Mouse (Mus musculus): ENCODE results near the gene Glb1. TPM values are rescaled to one million over a fixed set of nuclear protein-coding genes. Genes with fewer than 3 reads are reported as not detected.
"Not testable (repeated sequence)": the region's sequence is repeated elsewhere in the genome, so short reads cannot be mapped to it uniquely, and the experiment has no call there.

Gene Glb1
- polyA plus RNA-seq, 1 experiment = 22.2 TPM

DNA sequence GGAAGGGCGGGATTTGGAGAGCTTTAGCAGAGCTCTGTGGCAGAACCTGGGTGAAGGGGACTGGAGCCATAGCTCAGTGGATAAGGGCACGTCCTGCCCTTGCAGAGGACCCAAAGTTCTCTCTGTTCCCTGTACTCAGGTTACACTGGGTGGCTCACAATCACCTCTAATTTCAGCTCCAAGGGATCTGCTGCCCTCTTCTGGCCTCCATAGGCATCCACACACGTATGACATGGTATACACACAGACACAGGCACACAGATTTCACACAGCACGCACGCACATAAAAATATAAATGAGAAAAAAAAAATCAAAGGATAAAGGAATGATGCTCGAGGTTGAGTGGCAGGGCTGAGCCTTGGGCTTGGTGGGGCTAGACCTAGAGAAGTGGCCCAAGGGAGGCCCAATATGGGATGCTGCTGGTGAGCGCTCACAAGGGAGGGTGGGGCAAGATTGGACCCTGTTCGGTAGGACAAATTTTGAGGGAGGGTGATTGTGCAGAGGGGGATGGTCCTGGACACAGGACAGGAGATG is 11.4 kb upstream of the Glb1 start:
- Histone ChIP-seq H3K27me3 (ENCODE audit: control insufficient read depth, insufficient read depth, low read length) (no peaks in the 10 kb centered on the region), H3K27ac (ENCODE audit: insufficient read depth, low read length) (no peak overlapping the region), H3K4me1 (ENCODE audit: control insufficient read depth, insufficient read depth, low read length) (no peaks in the 10 kb centered on the region; the same call in 1 of the 2 replicates), H3K4me3 (replicated peaks; ENCODE audit: insufficient read depth, low read depth, low read length) (no peak overlapping the region)
- WGBS = 84% methylated on average over 8 of the region's 8 CpGs
- DNase-seq = no peak
- TF ChIP-seq POLR2A (IDR thresholded peaks at IDR 0.05; ENCODE audit: borderline replicate concordance, insufficient read depth, low read length) (no peak), CTCF (IDR thresholded peaks at IDR 0.05; ENCODE audit: borderline replicate concordance, insufficient read depth, low read depth, low read length) (peak; percentile 18; the same call in 1 of the 2 replicates)

DNA sequence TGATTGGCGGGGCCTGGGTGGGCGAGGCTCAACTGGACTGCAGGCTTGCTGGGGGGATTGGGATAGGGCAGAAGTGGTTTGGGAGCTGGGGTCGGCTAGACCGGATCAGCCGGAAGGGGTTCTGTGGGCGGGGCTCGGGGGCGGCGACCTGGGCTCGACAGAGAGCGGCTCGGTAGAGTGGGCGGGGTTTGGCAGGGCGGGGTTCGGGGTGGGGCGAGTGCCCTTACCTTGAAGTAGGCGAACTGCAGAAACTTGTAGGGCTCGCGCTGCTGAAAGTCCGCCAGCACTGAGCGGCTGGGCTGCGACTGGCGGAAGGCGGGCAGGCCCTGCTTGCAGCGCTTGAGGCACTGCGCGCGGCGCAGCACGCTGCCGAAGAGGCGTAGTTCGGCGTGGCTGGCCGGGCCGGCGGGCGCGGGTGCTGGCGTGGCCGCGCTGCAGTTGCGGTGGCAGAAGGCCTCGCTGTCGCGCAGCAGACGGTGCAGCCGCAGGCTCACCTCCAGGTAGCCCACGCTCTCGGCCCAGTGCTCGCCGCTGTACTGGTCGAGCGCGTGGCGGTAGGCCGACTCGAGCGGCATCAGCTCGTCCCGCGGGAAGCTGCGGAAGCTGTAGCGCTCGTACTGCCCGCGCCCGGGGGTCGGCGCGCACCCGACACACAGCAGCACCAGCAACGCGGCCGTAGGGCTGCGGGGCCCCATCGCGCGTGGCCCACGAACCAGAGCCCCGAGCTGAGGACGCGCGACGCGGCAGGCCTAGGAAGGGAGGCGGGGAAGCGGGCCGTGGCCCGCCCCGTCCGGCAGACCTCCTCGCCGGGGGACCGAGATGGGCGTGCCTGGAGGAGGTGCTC is 10.7 kb upstream of the Glb1 start, which contains the start of gene Crtap:
TSS of gene Crtap (minus strand) at position 771 of the 844 bp plus-strand sequence.
- H3K4me1 ChIP-seq (ENCODE audit: control insufficient read depth, insufficient read depth, low read length) = no peaks in the 10 kb centered on the region; the same call in 1 of the 2 replicates
- no peaks in the 10 kb centered on the region for H3K27me3 ChIP-seq (ENCODE audit: control insufficient read depth, insufficient read depth, low read length)
- peak within 1 kb of the TSS; percentile 51 for H3K4me3 ChIP-seq (replicated peaks; ENCODE audit: insufficient read depth, low read depth, low read length)
- DNase-seq = peak; percentile 55 to 61
- TF ChIP-seq CTCF (IDR thresholded peaks at IDR 0.05; ENCODE audit: borderline replicate concordance, insufficient read depth, low read depth, low read length) = no peak
- TF ChIP-seq POLR2A (IDR thresholded peaks at IDR 0.05; ENCODE audit: borderline replicate concordance, insufficient read depth, low read length) = no peak
- H3K27ac ChIP-seq (ENCODE audit: insufficient read depth, low read length) = no peak within 1 kb of the TSS
- 3% methylated on average over 96 of the region's 96 CpGs for WGBS

DNA sequence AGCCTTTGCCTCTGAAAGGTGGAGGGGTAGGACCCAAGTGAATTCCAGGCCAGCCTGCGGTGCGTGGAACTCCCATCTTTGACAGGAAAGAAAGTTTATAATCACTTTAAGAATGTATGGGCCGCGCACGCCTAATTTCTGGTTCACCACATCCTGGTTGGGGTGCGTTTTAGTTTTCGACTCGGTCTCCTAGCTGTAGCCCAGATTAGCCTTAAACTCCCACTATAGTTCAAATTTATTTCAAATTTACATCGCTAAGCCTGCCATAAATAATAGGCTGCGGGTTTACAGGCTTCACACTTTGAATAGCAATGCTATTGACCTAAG is 10.2 kb upstream of the Glb1 start:
- no peaks in the 10 kb centered on the region; the same call in 1 of the 2 replicates for H3K4me1 ChIP-seq (ENCODE audit: control insufficient read depth, insufficient read depth, low read length)
- H3K4me3 ChIP-seq (replicated peaks; ENCODE audit: insufficient read depth, low read depth, low read length) = peak overlapping the region; percentile 51
- 9% methylated on average over 10 of the region's 10 CpGs for WGBS
- DNase-seq = no peak
- H3K27ac ChIP-seq (ENCODE audit: insufficient read depth, low read length) = no peak overlapping the region
- TF ChIP-seq POLR2A (IDR thresholded peaks at IDR 0.05; ENCODE audit: borderline replicate concordance, insufficient read depth, low read length) (no peak), CTCF (IDR thresholded peaks at IDR 0.05; ENCODE audit: borderline replicate concordance, insufficient read depth, low read depth, low read length) (no peak)
- H3K27me3 ChIP-seq (ENCODE audit: control insufficient read depth, insufficient read depth, low read length) = no peaks in the 10 kb centered on the region

DNA sequence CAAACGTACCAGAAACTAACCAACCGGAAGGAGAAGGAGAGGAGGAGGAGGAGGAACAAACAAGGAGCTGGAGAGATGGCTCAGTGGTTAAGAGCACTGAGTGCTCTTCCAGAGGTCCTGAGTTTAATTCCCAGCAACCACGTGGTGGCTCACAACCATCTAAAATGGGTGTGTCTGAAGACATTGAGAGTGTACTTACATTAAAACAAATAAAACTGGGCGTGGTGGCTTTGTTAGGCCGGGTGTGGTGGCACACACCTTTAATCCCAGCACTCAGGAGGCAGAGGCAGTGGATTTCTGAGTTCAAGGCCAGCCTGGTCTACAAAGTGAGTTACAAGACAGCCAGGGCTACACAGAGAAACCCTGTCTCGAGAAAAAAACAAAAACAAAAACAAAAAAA is 6.7 kb upstream of the Glb1 start:
- WGBS = 77% methylated on average over 6 of the region's 6 CpGs
- H3K4me3 ChIP-seq (replicated peaks; ENCODE audit: insufficient read depth, low read depth, low read length) = not testable (repeated sequence)

DNA sequence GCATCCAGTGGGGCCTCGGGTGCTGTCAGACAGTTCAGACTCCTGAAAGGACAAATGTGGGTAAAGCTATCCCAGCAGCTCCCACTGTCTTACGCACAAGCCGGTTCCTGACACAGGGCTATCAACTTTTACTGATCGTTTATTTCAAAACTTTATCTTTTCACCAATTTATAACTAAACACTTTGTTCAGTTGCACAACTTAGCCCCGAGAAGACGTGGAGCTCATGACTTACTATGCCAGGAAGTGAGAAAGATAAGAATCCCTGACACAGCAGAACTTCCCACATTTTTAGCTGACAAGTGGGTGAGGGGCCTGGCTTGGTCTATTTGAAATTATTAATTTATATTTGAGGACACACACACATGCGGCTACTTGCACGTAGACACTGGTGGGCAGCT is 6.2 kb upstream of the Glb1 start:
- H3K27me3 ChIP-seq (ENCODE audit: control insufficient read depth, insufficient read depth, low read length) = no peaks in the 10 kb centered on the region
- 93% methylated on average over 8 of the region's 8 CpGs for WGBS
- H3K4me1 ChIP-seq (ENCODE audit: control insufficient read depth, insufficient read depth, low read length) = no peaks in the 10 kb centered on the region
- TF ChIP-seq POLR2A (IDR thresholded peaks at IDR 0.05; ENCODE audit: borderline replicate concordance, insufficient read depth, low read length) (no peak), CTCF (IDR thresholded peaks at IDR 0.05; ENCODE audit: borderline replicate concordance, insufficient read depth, low read depth, low read length) (no peak)
- no peak overlapping the region for H3K27ac ChIP-seq (ENCODE audit: insufficient read depth, low read length)
- no peak for DNase-seq
- H3K4me3 ChIP-seq (replicated peaks; ENCODE audit: insufficient read depth, low read depth, low read length) = no peak overlapping the region

More for the DNA sequence above, 6.7 kb upstream of the Glb1 start:
- H3K27me3 ChIP-seq (ENCODE audit: control insufficient read depth, insufficient read depth, low read length); H3K4me1 ChIP-seq (ENCODE audit: control insufficient read depth, insufficient read depth, low read length); DNase-seq; H3K27ac ChIP-seq (ENCODE audit: insufficient read depth, low read length): not testable (repeated sequence)

DNA sequence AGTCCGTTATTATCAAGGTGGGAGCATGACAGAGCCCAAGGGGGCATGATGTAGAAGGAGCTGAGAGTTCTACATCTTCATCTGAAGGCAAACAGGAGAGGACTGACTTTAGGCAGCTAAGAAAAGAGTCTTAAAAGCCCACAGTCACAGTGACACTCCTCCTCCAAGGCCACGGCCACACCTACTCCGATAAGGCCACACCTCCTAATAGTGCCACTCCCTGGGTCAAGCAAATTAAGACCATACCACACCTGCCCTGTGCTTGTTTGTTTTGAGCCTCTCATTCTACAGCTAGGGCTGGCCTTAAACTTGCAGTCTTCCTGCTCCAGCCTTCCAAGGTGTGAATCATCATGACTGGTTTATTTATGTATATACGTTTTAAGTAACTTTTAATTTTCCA is 5.6 kb upstream of the Glb1 start:
- Histone ChIP-seq H3K27ac (ENCODE audit: insufficient read depth, low read length) (no peak overlapping the region), H3K4me3 (replicated peaks; ENCODE audit: insufficient read depth, low read depth, low read length) (no peak overlapping the region), H3K4me1 (ENCODE audit: control insufficient read depth, insufficient read depth, low read length) (no peaks in the 10 kb centered on the region), H3K27me3 (ENCODE audit: control insufficient read depth, insufficient read depth, low read length) (no peaks in the 10 kb centered on the region)
- no peak for TF ChIP-seq CTCF (IDR thresholded peaks at IDR 0.05; ENCODE audit: borderline replicate concordance, insufficient read depth, low read depth, low read length)
- no peak for TF ChIP-seq POLR2A (IDR thresholded peaks at IDR 0.05; ENCODE audit: borderline replicate concordance, insufficient read depth, low read length)
- DNase-seq = no peak
- 93% methylated on average over 4 of the region's 4 CpGs for WGBS

DNA sequence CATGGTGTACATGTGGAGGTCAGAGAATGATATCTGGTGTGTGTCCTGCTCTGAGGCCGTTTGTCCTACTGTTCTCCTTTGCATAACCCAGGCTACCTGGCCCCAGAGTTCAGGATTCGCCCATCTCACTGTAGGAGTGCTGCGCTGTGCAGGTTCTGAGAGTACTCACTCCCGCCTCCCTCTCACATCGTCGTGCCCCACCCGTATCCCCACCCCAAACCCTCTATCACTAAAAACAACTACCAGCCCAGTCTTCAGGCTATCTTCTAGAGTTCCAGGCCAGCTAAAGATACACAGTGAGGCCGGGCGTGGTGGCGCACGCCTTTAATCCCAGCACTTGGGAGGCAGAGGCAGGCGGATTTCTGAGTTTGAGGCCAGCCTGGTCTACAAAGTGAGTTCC is 1.2 kb upstream of the Glb1 start:
- Histone ChIP-seq H3K4me3 (replicated peaks; ENCODE audit: insufficient read depth, low read depth, low read length) (no peak overlapping the region), H3K27me3 (ENCODE audit: control insufficient read depth, insufficient read depth, low read length) (no peaks in the 10 kb centered on the region), H3K27ac (ENCODE audit: insufficient read depth, low read length) (no peak overlapping the region), H3K4me1 (ENCODE audit: control insufficient read depth, insufficient read depth, low read length) (no peaks in the 10 kb centered on the region; the same call in 1 of the 2 replicates)
- DNase-seq = no peak
- WGBS = 93% methylated on average over 12 of the region's 12 CpGs
- TF ChIP-seq POLR2A (IDR thresholded peaks at IDR 0.05; ENCODE audit: borderline replicate concordance, insufficient read depth, low read length) (no peak), CTCF (IDR thresholded peaks at IDR 0.05; ENCODE audit: borderline replicate concordance, insufficient read depth, low read depth, low read length) (no peak)

DNA sequence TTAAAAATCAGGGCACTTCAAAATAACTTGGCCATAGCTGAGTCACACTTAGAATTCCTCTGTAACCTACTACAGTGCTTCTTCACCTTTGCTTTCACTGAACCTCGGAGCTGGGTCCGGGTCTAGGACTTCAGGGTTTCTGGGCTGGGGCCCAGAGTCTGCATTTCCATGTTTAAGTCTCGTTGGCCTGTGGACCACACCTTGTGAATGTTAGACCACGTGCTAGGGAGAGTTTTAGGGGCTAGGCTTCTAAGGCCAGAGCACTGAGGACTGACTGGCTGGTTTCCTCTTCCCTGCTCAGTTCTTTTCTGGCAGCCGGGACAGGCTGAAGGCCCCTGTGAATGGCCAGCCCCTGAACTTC is 308 bp upstream of the Glb1 start:
- Histone ChIP-seq H3K4me3 (replicated peaks; ENCODE audit: insufficient read depth, low read depth, low read length) (peak overlapping the region; percentile 70), H3K27ac (ENCODE audit: insufficient read depth, low read length) (no peak overlapping the region), H3K27me3 (ENCODE audit: control insufficient read depth, insufficient read depth, low read length) (no peaks in the 10 kb centered on the region), H3K4me1 (ENCODE audit: control insufficient read depth, insufficient read depth, low read length) (no peaks in the 10 kb centered on the region; the same call in 1 of the 2 replicates)
- 29% methylated on average over 5 of the region's 5 CpGs for WGBS
- TF ChIP-seq CTCF (IDR thresholded peaks at IDR 0.05; ENCODE audit: borderline replicate concordance, insufficient read depth, low read depth, low read length) (no peak), POLR2A (IDR thresholded peaks at IDR 0.05; ENCODE audit: borderline replicate concordance, insufficient read depth, low read length) (no peak)
- no peak for DNase-seq
